Mouse (Mus musculus) liver, embryonic 12.5 days (tissue): ENCODE data around the gene Cacna1b. TPM values are rescaled to one million over a fixed set of nuclear protein-coding genes. Genes with fewer than 3 reads are reported as not detected.

Experiments used
- ATAC-seq: fragments of 200-750 bp; cut with Nextera tagmentation; 2 replicates; pipeline ENCODE4 v1.8.0; 2017; ENCODE audit warnings: moderate number of reproducible peaks, mild to moderate bottlenecking, moderate library complexity
- H3K27ac ChIP-seq: fragments of 300-500 bp; sonication (generic); 2 replicates; pipeline ENCODE4 v1.5.1; 2016; ENCODE audit warnings: mild to moderate bottlenecking
- H3K27me3 ChIP-seq: fragments of 300-500 bp; sonication (generic); replicated peaks from 2 replicates; pipeline ENCODE4 v1.6.1; 2016; ENCODE audit warnings: mild to moderate bottlenecking, moderate library complexity
- H3K36me3 ChIP-seq: fragments of 300-500 bp; sonication (generic); 2 replicates; pipeline ENCODE4 v1.6.1; 2016; ENCODE audit warnings: mild to moderate bottlenecking, moderate library complexity
- H3K4me1 ChIP-seq: fragments of 300-500 bp; sonication (generic); 2 replicates; pipeline ENCODE4 v1.6.1; 2016
- H3K4me2 ChIP-seq: fragments of 300-500 bp; sonication (generic); 2 replicates; pipeline ENCODE4 v1.6.1; 2016; ENCODE audit warnings: mild to moderate bottlenecking, moderate library complexity
- H3K4me3 ChIP-seq: fragments of 300-500 bp; sonication (generic); 2 replicates; pipeline ENCODE4 v1.5.1; 2016; ENCODE audit warnings: mild to moderate bottlenecking, moderate library complexity
- H3K9ac ChIP-seq: fragments of 300-500 bp; sonication (generic); 2 replicates; pipeline ENCODE4 v1.6.1; 2016; ENCODE audit warnings: mild to moderate bottlenecking, moderate library complexity
- H3K9me3 ChIP-seq: fragments of 300-500 bp; sonication (generic); replicated peaks from 2 replicates; pipeline ENCODE4 v1.6.1; 2016; ENCODE audit warnings: mild to moderate bottlenecking, moderate library complexity
- WGBS: fragments of 180-500 bp; shearing (Covaris S2); methylation state at CpG from one replicate; pipeline ENCODE4 v1.1.7; 2016; ENCODE audit not compliant: insufficient replicate concordance; 5-methylcytosine and 5-hydroxymethylcytosine counted together
- polyA plus RNA-seq: library from polyadenylated mRNA; unstranded; fragments of >200 nt; fragmentation: Nextera tagmentation; extraction: Ambion mirVana; gene quantifications from 2 replicates; pipeline ENCODE4 v1.2.1, GENCODE M21; 2016

Cacna1b gene
- polyA plus RNA-seq, 1 experiment from 2014 or later, result 0.02 TPM

DNA sequence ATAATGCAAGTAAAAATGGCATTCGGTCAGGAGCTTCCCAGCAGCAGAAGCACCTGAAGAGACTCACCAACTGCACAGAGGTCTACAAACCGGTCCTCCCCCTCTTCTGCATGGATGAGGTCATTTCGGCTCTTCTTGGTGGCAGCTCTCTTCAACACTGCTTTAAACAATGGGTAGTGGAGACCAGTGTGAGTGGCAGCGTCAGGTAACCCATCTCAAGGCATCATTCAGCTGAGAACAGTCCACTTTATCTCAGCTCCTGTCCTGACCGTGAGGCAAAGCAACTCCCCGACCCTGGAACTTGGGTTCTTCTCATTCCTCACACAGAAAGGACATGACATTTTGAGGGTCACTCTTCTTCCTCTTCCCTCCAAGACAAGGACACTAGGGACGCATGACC is 45.0 kb downstream of the Cacna1b start:
- no peak for ATAC-seq
- no peak overlapping the region for H3K9ac ChIP-seq
- H3K27ac ChIP-seq, result no peak overlapping the region
- H3K27me3 ChIP-seq, result no peaks in the 10 kb centered on the region
- H3K4me2 ChIP-seq, result no peak overlapping the region
- no peak overlapping the region for H3K4me3 ChIP-seq
- no peaks in the 10 kb centered on the region for H3K9me3 ChIP-seq
- 60% methylated on average over 7 of the region's 7 CpGs for WGBS
- no peaks in the 10 kb centered on the region for H3K4me1 ChIP-seq
- no peaks in the 10 kb centered on the region for H3K36me3 ChIP-seq

DNA sequence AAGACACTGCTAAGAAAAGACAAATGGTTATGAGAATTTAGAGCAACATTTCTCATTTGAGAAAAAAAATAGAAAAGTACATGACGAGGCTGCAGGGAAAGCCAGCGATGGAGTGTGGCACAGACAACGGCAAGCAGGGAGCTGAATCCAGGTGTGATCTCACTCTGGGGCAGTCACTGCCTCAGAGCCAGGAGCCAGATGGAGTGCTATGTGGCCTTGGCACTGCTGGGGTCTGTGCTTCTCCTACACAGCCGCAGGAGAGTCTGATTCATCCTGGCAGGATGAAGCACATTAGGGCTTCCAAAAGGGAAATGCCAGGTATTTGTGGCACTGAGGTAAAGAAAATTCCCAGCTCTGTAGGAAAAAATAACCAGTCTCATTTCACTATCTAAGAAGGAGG is 45.5 kb downstream of the Cacna1b start:
- no peaks in the 10 kb centered on the region for H3K27me3 ChIP-seq
- no peaks in the 10 kb centered on the region for H3K9me3 ChIP-seq
- no peak overlapping the region for H3K4me2 ChIP-seq
- 79% methylated on average over 4 of the region's 4 CpGs for WGBS
- H3K4me3 ChIP-seq, result no peak overlapping the region
- no peaks in the 10 kb centered on the region for H3K4me1 ChIP-seq
- no peak overlapping the region for H3K9ac ChIP-seq
- no peak for ATAC-seq
- H3K27ac ChIP-seq, result no peak overlapping the region
- H3K36me3 ChIP-seq, result no peaks in the 10 kb centered on the region

DNA sequence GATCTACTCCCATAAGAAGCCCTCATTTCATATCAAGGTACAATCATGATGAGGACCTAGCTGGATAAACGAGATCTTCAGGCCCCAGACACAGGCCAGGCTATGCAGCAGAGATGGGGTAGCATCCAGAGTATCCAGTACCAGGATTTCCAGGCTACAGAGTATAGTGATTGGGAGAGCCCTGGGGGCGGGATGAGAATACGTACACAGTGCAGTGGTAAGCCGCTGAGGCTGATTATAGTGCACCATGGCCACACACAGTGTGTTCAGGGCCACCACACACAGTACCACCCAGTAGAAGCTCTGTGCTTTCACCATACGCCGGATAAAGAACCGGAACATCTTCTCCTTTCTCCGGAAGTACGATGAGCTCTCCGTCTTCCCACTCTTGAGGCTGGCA is 57.0 kb downstream of the Cacna1b start:
- 73% methylated on average over 10 of the region's 10 CpGs for WGBS
- ATAC-seq, result no peak

DNA sequence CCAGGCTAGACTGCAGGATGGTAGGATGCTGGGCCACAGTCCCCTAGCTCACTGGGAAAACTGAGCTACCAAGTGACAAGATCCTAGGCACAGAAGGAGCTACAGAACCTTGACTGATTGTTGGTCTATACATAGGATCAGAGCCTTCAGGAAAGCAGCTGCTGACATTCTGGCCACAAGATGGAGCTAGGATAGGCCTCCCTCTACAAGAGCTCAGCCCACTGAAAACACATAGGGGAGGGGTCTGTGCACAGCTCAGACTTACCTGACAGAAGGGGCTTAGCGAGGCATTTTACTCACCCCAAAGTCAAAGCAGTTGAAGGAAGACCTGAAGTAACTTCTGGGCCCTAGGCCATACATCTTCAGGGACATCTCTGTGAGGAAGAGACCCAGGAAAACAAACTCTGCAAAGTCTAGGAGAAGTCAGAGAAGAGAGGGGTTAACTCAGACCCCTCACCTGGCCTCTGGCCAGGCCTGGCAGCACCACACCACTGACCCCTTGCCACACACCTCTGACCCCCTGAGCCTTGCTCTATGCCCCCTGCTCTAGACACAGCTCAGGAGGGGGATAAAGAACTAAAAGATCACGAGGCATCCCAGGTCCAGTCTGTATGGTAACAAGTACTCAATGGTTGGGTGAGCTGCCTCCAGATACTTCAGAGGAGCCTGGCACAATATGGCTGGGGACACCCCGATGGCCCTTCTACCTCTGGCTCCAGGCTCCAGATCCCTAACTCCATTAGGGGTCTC is 60.6 kb downstream of the Cacna1b start:
- Histone ChIP-seq H3K9ac (no peak overlapping the region), H3K27ac (no peak overlapping the region), H3K4me1 (no peaks in the 10 kb centered on the region), H3K4me2 (no peak overlapping the region), H3K9me3 (no peaks in the 10 kb centered on the region), H3K4me3 (no peak overlapping the region), H3K27me3 (no peaks in the 10 kb centered on the region), H3K36me3 (no peaks in the 10 kb centered on the region)
- 48% methylated on average over 3 of the region's 3 CpGs for WGBS
- ATAC-seq, result no peak

More for the DNA sequence above, 57.0 kb downstream of the Cacna1b start:
- H3K4me3 ChIP-seq, result no peak overlapping the region
- no peaks in the 10 kb centered on the region for H3K9me3 ChIP-seq
- H3K9ac ChIP-seq, result no peak overlapping the region
- H3K36me3 ChIP-seq, result no peaks in the 10 kb centered on the region
- H3K4me2 ChIP-seq, result no peak overlapping the region
- H3K27ac ChIP-seq, result no peak overlapping the region
- no peaks in the 10 kb centered on the region for H3K4me1 ChIP-seq
- H3K27me3 ChIP-seq, result no peaks in the 10 kb centered on the region

DNA sequence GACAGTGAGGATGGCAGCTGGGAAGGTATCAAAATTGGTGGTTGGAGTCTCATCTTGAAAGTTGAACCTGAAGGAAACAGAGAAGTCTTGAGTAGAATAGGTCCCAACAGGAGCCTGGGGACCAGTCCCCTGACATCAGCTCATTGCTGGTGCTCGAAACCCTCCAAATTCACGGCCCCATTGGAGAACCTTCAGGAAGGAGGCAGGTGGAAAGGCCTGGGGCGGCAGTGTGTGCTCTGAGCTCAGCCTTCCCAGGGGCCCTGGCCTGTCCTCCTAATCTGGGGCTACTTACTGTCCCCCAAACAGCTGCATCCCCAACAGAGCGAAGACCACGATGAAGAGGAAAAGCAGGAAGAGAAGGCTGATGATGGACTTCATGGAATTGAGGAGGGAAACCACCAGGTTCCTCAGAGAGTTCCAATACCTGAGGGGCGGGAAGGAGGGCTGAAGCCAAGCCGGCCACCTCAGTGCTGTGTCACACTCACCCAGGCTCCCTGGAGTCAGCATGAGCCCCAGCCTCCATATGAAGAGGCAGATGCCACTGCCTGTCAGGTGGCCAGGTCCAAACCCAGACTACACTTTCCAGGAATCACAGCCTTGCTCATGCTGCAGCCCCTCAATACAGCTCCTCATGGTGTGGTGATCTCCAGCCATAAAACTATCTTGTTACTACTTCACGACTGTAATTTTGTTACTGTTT is 65.5 kb downstream of the Cacna1b start:
- no peak overlapping the region for H3K4me3 ChIP-seq
- no peaks in the 10 kb centered on the region for H3K4me1 ChIP-seq
- no peaks in the 10 kb centered on the region for H3K27me3 ChIP-seq
- no peak overlapping the region for H3K9ac ChIP-seq
- H3K27ac ChIP-seq, result no peak overlapping the region
- WGBS, result 63% methylated on average over 8 of the region's 8 CpGs
- H3K9me3 ChIP-seq, result no peaks in the 10 kb centered on the region
- no peaks in the 10 kb centered on the region for H3K36me3 ChIP-seq
- H3K4me2 ChIP-seq, result no peak overlapping the region
- no peak for ATAC-seq

DNA sequence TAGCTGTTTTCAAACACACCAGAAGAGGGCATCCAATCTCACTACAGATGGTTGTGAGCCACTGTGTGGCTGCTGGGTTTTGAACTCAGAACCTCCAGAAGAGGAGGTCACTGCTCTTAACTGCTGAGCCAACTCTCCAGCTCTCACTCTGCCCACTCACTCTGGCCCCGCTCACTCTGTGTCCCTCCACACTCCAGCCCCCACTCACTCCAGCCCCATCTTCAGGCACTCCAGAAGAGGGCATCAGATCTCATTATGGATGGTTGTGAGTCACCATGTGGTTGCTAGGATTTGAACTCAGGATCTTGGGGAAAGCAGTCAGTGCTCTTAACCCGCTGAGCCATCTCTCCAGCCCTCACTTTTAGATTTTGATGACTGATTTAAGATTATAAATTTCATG is 70.6 kb downstream of the Cacna1b start:
- ATAC-seq, result no peak
- no peaks in the 10 kb centered on the region for H3K9me3 ChIP-seq
- WGBS, result 62% methylated on average over 2 of the region's 2 CpGs
- no peak overlapping the region for H3K9ac ChIP-seq
- no peaks in the 10 kb centered on the region for H3K27me3 ChIP-seq
- no peaks in the 10 kb centered on the region for H3K36me3 ChIP-seq
- no peaks in the 10 kb centered on the region for H3K4me1 ChIP-seq
- H3K27ac ChIP-seq, result no peak overlapping the region
- H3K4me2 ChIP-seq, result no peak overlapping the region
- H3K4me3 ChIP-seq, result no peak overlapping the region

DNA sequence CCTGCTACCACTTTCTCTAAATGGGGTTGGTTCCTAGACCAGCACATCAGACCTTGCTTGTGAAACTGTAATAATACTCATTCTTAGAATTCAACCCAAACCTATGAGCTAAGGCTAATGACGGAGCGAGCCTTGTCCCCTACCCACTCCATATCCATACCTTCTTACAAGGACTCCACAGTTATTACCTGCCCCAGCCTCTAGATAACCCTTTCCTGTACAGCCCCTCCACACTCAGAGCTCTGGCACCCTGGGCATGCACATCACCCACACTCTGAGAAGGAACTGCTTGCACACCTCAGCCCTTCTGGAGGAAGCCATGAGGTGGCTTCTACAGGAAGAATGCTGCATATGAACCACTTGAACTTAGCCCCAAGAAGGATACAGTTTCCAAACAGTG is 72.6 kb downstream of the Cacna1b start:
- ATAC-seq, result no peak
- WGBS, result 78% methylated on average over 2 of the region's 2 CpGs
- no peak overlapping the region for H3K4me2 ChIP-seq

DNA sequence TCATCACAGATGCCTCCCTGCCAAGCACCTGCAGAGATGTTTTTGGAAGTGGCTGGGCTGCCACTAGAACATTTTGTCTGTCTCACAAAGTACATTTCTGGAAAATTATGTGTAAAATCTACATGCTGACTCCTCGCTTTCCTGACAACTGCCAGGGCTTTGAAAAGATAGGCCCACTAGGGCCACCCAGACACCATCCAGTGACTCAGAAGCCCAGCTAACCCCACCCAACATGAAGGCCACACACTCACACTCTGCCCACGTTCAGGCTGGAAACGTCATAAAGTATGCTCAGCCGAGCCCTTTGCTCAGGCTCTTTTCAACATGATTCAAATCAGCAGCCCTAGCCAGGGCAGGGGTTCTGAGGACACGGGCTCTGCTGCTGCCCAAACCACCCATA is 77.6 kb downstream of the Cacna1b start:
- no peak overlapping the region for H3K4me2 ChIP-seq
- H3K4me3 ChIP-seq, result no peak overlapping the region
- H3K9ac ChIP-seq, result no peak overlapping the region
- WGBS, result 60% methylated on average over 5 of the region's 5 CpGs
- no peaks in the 10 kb centered on the region for H3K9me3 ChIP-seq
- ATAC-seq, result no peak
- H3K4me1 ChIP-seq, result no peaks in the 10 kb centered on the region
- H3K36me3 ChIP-seq, result no peaks in the 10 kb centered on the region
- peaks cover 9% of the 10 kb centered on the region for H3K27me3 ChIP-seq
- no peak overlapping the region for H3K27ac ChIP-seq

More for the DNA sequence above, 72.6 kb downstream of the Cacna1b start:
- Histone ChIP-seq H3K4me3 (no peak overlapping the region), H3K4me1 (no peaks in the 10 kb centered on the region), H3K36me3 (no peaks in the 10 kb centered on the region), H3K9ac (no peak overlapping the region), H3K27ac (no peak overlapping the region), H3K9me3 (no peaks in the 10 kb centered on the region), H3K27me3 (no peaks in the 10 kb centered on the region)

DNA sequence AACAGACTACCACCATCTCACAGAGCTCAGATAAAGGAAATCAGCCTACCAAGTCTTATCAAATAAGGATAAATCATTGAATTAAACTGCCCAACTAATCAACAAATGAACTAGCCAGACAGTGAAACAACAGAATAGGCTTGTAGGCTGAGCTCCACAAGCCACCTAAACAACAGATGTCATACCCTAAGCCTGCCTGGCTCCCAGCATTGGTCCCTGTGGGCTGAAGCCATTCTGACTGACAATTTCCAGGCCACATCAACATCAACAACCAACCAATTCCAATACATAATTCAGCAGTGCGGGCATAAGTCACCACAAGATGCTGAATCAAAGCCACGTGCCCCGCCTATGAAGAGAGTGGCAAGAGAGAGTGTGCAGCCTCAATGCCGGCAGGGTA is 78.2 kb downstream of the Cacna1b start:
- no peak for ATAC-seq
- 67% methylated on average over 4 of the region's 4 CpGs for WGBS
- Histone ChIP-seq H3K27ac (no peak overlapping the region), H3K36me3 (no peaks in the 10 kb centered on the region), H3K4me1 (no peaks in the 10 kb centered on the region), H3K27me3 (peaks cover 14% of the 10 kb centered on the region), H3K9ac (no peak overlapping the region), H3K9me3 (no peaks in the 10 kb centered on the region), H3K4me2 (no peak overlapping the region), H3K4me3 (no peak overlapping the region)

DNA sequence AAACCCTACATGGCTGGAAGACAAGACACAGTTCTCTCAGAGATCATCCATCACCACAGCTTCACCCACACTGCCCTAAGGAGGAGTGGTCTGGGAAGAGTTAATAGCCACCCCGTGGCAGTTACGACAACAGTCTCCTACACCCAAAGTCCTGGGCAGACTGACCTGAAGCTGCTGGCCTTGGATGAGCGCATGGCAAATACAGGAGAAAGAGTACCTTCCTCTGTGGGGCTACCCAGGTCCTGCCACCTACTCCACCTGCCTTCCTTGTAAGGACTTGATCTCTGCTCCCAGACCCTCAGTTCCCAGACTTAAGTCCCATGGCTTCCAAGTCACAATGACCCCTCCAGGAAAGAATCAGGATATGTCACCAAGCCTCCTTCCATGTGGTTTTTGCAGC is 79.7 kb downstream of the Cacna1b start:
- Histone ChIP-seq H3K4me1 (no peaks in the 10 kb centered on the region), H3K27ac (no peak overlapping the region), H3K4me3 (no peak overlapping the region), H3K9me3 (no peaks in the 10 kb centered on the region), H3K36me3 (no peaks in the 10 kb centered on the region), H3K27me3 (peaks cover 28% of the 10 kb centered on the region), H3K4me2 (no peak overlapping the region), H3K9ac (no peak overlapping the region)
- 68% methylated on average over 3 of the region's 3 CpGs for WGBS
- ATAC-seq, result no peak

DNA sequence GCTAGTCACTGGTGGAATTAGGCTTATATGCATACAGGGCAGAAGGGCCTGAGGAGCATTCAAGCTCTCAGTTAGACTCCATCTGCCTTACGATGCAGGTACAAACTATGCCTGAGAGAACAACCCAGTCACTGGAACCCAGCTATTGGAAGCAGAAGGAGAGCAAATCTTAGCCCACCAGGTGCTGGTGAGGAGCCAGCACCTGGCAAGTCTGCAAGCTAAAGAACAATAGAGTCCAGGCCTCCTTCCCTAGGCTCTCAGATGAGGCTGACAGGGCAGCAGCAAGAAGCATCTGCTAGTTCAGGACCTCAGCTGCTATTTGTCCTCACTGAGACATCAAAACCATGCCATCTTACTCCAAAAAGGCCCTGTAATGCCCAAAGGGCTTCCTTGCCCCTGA is 82.2 kb downstream of the Cacna1b start:
- 68% methylated on average over 1 of the region's 1 CpGs for WGBS
- Histone ChIP-seq H3K4me3 (no peak overlapping the region), H3K27ac (no peak overlapping the region), H3K4me2 (no peak overlapping the region), H3K36me3 (no peaks in the 10 kb centered on the region), H3K9me3 (no peaks in the 10 kb centered on the region), H3K4me1 (no peaks in the 10 kb centered on the region), H3K27me3 (peaks cover 28% of the 10 kb centered on the region), H3K9ac (no peak overlapping the region)
- no peak for ATAC-seq

DNA sequence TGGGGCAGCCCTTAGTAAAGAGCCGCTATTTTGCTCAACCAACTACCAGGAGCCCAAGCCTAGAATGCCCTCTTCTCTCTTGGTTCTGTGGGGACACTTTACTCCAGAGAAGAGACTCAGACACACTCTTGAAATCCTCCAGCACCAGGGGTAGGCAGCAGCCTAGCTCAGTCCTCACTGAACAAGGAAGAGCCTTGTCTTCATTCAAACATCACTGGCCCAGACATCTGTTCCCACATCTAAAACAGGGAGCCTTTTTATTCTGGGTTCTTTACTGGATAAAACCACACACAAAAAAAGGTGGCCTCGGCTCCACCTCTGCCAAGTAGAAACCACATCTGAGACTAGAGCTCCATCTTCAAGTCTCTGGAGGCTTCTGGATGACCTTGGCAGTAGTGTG is 82.8 kb downstream of the Cacna1b start:
- Histone ChIP-seq H3K27ac (no peak overlapping the region), H3K4me2 (no peak overlapping the region), H3K4me1 (no peaks in the 10 kb centered on the region), H3K36me3 (no peaks in the 10 kb centered on the region), H3K9me3 (no peaks in the 10 kb centered on the region), H3K27me3 (peaks cover 28% of the 10 kb centered on the region), H3K4me3 (no peak overlapping the region), H3K9ac (no peak overlapping the region)
- 68% methylated on average over 2 of the region's 2 CpGs for whole genome bisulfite sequencing
- ATAC-seq, result no peak
